Mouse (Mus musculus) B cell, adult 2 months (primary cell): Measurements from ENCODE around the gene Dlg5.

Experiments used
- DNase-seq, 2 experiments: peaks; one replicate each; pipeline ENCODE4 v3.0.0; 2022

Gene Dlg5

GRCm38 (mm10) chr14:24232641-24233633, 12.8 kb downstream of the Dlg5 start:
- DNase-seq, result no peak

- no peak for DNase-seq
These were observed 17.2 kb downstream of the Dlg5 start for GRCm38 (mm10) chr14:24228549-24228948.

GRCm38 (mm10) chr14:24227015-24227414, 18.7 kb downstream of the Dlg5 start:
- DNase-seq, result no peak

GRCm38 (mm10) chr14:24226344-24226743, 19.4 kb downstream of the Dlg5 start:
- no peak for DNase-seq

- DNase-seq, result no peak
These were observed 23.0 kb downstream of the Dlg5 start for GRCm38 (mm10) chr14:24222759-24223158.

GRCm38 (mm10) chr14:24222273-24222672, 23.4 kb downstream of the Dlg5 start:
- DNase-seq, result no peak

- no peak for DNase-seq
These were observed 28.4 kb downstream of the Dlg5 start for GRCm38 (mm10) chr14:24217362-24217722.

- DNase-seq, result no peak
These were observed 28.9 kb downstream of the Dlg5 start for GRCm38 (mm10) chr14:24216678-24217361.

- DNase-seq, result no peak
These were observed 29.7 kb downstream of the Dlg5 start for GRCm38 (mm10) chr14:24216064-24216463.

- no peak for DNase-seq
These were observed 31.3 kb downstream of the Dlg5 start for GRCm38 (mm10) chr14:24214436-24214835.

- DNase-seq, result no peak
These were observed 32.4 kb downstream of the Dlg5 start for GRCm38 (mm10) chr14:24213336-24213735.

- no peak for DNase-seq
These were observed 32.9 kb downstream of the Dlg5 start for GRCm38 (mm10) chr14:24212861-24213260.

- DNase-seq, result no peak
These were observed 38.4 kb downstream of the Dlg5 start for GRCm38 (mm10) chr14:24207360-24207752.

- no peak for DNase-seq
These were observed 38.9 kb downstream of the Dlg5 start for GRCm38 (mm10) chr14:24206736-24207359.

- DNase-seq, result no peak
These were observed 39.4 kb downstream of the Dlg5 start for GRCm38 (mm10) chr14:24206314-24206713.

GRCm38 (mm10) chr14:24205281-24205871, 40.3 kb downstream of the Dlg5 start:
- no peak for DNase-seq

- no peak for DNase-seq
These were observed 42.5 kb downstream of the Dlg5 start for GRCm38 (mm10) chr14:24203210-24203609.

GRCm38 (mm10) chr14:24200771-24201170, 44.9 kb downstream of the Dlg5 start:
- no peak for DNase-seq

- DNase-seq, result no peak
These were observed 46.0 kb downstream of the Dlg5 start for GRCm38 (mm10) chr14:24199732-24200131.

- no peak for DNase-seq
These were observed 47.9 kb downstream of the Dlg5 start for GRCm38 (mm10) chr14:24197865-24198264.

GRCm38 (mm10) chr14:24196947-24197346, 48.8 kb downstream of the Dlg5 start:
- no peak for DNase-seq

- no peak for DNase-seq
These were observed 55.6 kb downstream of the Dlg5 start for GRCm38 (mm10) chr14:24190131-24190530.

GRCm38 (mm10) chr14:24189598-24189997, 56.1 kb downstream of the Dlg5 start:
- no peak for DNase-seq
